Mouse (Mus musculus) hindbrain, embryonic 11.5 days (tissue): ENCODE measurements around the gene Slc25a30. TPM values are rescaled to one million over a fixed set of nuclear protein-coding genes. Genes with fewer than 3 reads are reported as not detected.

ENCODE experiments used
- ATAC-seq: fragments of 200-750 bp; cut with Nextera tagmentation; 2 replicates; pipeline ENCODE4 v1.8.0; 2017; ENCODE audit warnings: mild to moderate bottlenecking, moderate TSS enrichment, moderate library complexity; ENCODE audit not compliant: low FRiP score
- DNase-seq: peaks from one replicate; pipeline ENCODE4 v3.0.0-alpha.2; 2015; ENCODE audit warnings: low spot score
- H3K27ac ChIP-seq: fragments of 300-500 bp; sonication (generic); 2 replicates; pipeline ENCODE4 v1.5.1; 2014; ENCODE audit warnings: mild to moderate bottlenecking, low read depth, low read length
- H3K27me3 ChIP-seq: fragments of 300-500 bp; sonication (generic); 2 replicates; pipeline ENCODE4 v1.6.1; 2014; ENCODE audit warnings: mild to moderate bottlenecking, low read length, moderate library complexity, mixed read lengths; ENCODE audit not compliant: control insufficient read depth, insufficient read depth
- H3K36me3 ChIP-seq: fragments of 300-500 bp; sonication (generic); 2 replicates; pipeline ENCODE4 v1.6.1; 2014; ENCODE audit warnings: mild to moderate bottlenecking, low read length, moderate library complexity, mixed read lengths; ENCODE audit not compliant: control insufficient read depth, insufficient read depth
- H3K4me1 ChIP-seq: fragments of 300-500 bp; sonication (generic); replicated peaks from 2 replicates; pipeline ENCODE4 v1.6.1; 2014; ENCODE audit warnings: low read length, mixed read lengths; ENCODE audit not compliant: control insufficient read depth, insufficient read depth
- H3K4me2 ChIP-seq: fragments of 300-500 bp; sonication (generic); replicated peaks from 2 replicates; pipeline ENCODE4 v1.6.1; 2014; ENCODE audit warnings: mild to moderate bottlenecking, low read depth, low read length
- H3K4me3 ChIP-seq: fragments of 300-500 bp; sonication (generic); 2 replicates; pipeline ENCODE4 v1.5.1; 2014; ENCODE audit warnings: low read depth, low read length
- H3K9ac ChIP-seq: fragments of 300-500 bp; sonication (generic); 2 replicates; pipeline ENCODE4 v1.6.1; 2014; ENCODE audit warnings: low read depth, low read length
- H3K9me3 ChIP-seq: fragments of 300-500 bp; sonication (generic); 2 replicates; pipeline ENCODE4 v1.6.1; 2016; ENCODE audit warnings: low read length; ENCODE audit not compliant: control insufficient read depth
- WGBS: fragments of 180-500 bp; shearing (Covaris S2); extraction: QIAGEN DNeasy Blood & Tissue Kit; methylation state at CpG from one replicate; pipeline ENCODE4 v1.1.7; 2014; 5-methylcytosine and 5-hydroxymethylcytosine counted together
- polyA plus RNA-seq: library from polyadenylated mRNA; unstranded; fragments of >200 nt; fragmentation: Nextera tagmentation; extraction: Ambion mirVana; gene quantifications from 2 replicates; pipeline ENCODE4 v1.2.1, GENCODE M21; 2014

The Slc25a30 gene
- polyA plus RNA-seq, 1 experiment from 2014 or later, result 11.3 TPM

DNA sequence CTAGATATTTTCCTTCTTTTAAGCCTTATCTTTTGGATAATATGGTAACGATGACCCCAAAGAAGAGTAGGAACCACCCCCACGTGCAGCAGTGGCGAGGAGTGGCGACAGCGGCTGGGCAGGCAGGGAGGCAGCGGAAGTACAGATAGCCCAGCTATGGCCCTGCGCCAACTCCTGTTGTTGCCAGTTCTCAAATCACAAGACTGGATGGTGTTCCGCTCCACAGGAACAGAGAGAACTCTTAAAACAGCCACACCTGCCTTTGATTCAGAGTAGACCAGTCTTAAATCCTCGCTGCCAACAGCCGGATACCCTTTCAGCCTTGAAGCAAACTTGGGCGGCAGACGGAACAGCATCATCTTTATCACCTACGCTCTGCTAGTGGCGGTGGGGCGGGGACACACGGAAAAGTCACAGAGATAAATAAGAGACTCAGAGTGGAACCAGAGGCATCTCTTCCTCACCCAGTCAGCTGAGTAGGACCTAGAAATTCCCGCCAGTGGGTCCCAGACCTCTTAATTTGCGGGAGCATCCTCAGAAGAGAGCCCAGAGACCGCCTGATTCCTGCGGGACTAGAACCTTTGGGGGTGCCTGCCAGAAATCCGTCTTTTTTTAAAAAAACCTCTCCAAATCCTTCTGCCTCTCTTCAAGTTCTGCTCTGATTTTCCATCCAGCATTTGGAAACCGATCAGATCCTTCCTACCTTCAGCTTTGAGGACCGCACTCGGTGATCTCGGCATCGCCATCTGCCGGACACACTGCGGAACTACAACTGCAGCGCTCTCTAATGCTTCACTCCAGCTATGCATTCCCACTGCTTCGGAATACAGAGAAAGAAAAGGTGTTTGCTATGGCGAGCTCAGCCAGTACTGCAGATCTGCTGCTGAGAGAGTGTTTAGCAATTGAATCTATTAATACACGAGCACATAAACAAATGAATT is 42.3 kb upstream of the Slc25a30 start:
- H3K36me3 ChIP-seq, result no peaks in the 10 kb centered on the region
- H3K4me3 ChIP-seq, result peak overlapping the region; percentile 28
- peaks cover 5% of the 10 kb centered on the region; the same call in 1 of the 2 replicates for H3K27me3 ChIP-seq
- H3K9ac ChIP-seq, result peak overlapping the region; percentile 3; the same call in 1 of the 2 replicates
- H3K9me3 ChIP-seq, result no peaks in the 10 kb centered on the region
- 11% methylated on average over 32 of the region's 32 CpGs for WGBS
- no peaks in the 10 kb centered on the region; the same call in 1 of the 2 replicates for H3K4me1 ChIP-seq
- H3K27ac ChIP-seq, result no peak overlapping the region
- peak; percentile 91 for DNase-seq
- peak overlapping the region; percentile 40 for H3K4me2 ChIP-seq
- no peak for ATAC-seq

DNA sequence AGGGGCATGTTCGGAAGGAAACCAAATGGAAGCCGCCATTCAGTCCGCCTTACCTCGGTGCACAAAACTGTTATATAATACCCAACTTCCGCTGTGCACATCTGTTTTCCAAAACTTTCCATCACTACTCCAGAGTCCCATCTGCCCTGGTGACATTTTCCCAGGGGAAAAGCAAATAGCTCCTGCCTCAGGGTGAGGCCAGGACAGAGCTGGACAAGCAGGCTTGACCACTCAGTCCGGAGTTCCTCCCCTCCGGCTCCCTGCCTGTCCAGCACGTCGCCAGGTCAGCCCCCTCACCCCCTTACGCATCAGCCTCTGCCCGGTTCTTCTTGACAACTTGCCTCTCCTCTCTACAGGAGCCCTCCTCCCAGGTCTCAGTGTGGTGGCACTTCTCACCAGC is 41.4 kb upstream of the Slc25a30 start:
- Histone ChIP-seq H3K4me3 (no peak overlapping the region), H3K27me3 (peaks cover 5% of the 10 kb centered on the region; the same call in 1 of the 2 replicates), H3K27ac (no peak overlapping the region), H3K4me1 (no peaks in the 10 kb centered on the region; the same call in 1 of the 2 replicates), H3K9ac (no peak overlapping the region), H3K9me3 (no peaks in the 10 kb centered on the region), H3K36me3 (no peaks in the 10 kb centered on the region), H3K4me2 (no peak overlapping the region)
- WGBS, result 33% methylated on average over 11 of the region's 11 CpGs
- DNase-seq (no peak), ATAC-seq (no peak)

DNA sequence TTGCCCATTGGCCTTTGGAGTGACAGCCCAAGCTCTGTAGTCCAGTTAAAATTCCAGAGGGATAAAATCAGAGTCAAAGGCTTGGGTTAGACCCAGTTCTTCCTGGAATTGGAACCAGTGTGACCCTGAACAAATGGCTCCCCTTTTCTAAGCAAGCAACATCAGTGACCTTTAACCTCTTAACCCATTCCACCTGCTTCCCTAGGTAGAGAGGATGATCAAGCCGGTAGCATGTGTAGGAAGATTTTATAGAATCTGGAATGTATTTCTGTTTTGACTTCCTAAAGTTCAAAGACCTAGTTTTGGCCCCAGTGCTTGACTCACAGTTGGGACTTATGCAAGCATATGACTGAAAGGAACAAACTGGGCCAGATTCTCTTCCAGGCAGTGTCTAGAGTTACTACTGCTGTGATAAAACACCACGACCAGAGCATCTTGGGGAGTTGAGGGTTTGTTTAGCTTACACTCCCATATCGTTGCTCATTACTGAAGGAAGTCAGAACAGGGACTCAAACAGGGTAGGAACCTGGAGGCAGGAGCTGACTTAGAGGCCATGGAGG is 40.1 kb upstream of the Slc25a30 start:
- Histone ChIP-seq H3K9me3 (no peaks in the 10 kb centered on the region), H3K9ac (no peak overlapping the region), H3K27ac (no peak overlapping the region), H3K27me3 (peaks cover 5% of the 10 kb centered on the region; the same call in 1 of the 2 replicates), H3K4me1 (no peaks in the 10 kb centered on the region), H3K4me2 (no peak overlapping the region), H3K36me3 (no peaks in the 10 kb centered on the region), H3K4me3 (no peak overlapping the region)
- ATAC-seq (no peak), DNase-seq (no peak)
- 71% methylated on average over 3 of the region's 3 CpGs for WGBS

DNA sequence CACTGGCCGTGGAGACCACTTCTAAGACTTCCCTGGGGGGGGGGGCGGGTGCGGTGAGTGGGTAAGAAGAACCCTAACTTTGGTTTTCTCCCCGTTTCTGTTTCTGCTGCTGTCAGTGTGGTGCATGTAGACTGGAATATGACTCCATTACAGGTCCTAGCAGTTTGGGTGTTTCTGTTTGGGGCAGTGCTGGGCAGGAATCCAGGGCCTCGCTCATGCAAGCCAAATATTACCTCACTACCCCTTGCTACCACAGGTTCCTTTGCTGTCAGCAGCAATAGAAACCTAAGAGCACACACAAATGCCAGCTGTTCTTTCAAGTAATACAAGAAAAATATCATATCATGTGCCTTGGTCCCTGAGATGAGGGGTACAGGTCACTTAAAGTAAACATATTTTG is 33.2 kb upstream of the Slc25a30 start:
- 83% methylated on average over 5 of the region's 5 CpGs for WGBS
- no peak for DNase-seq

DNA sequence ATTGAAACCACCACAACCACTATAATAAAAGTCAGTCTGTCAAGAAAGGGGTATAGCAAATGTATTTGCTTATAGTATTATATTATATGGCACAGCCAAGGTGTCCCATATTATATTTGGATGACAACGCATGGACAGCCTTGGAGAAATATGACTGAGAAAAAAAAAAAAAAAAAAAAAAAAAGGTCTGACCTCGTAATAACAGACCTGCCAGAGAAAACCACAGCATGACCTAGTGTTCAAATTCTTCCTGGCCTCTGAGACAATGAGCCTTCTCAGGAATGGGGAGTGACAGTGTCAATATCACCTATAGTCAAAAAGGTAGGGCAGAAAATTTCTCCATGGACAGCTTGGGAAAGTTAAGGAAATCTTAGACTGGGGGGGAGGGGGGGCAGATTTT is 32.5 kb upstream of the Slc25a30 start:
- H3K9ac ChIP-seq, result no peak overlapping the region
- no peaks in the 10 kb centered on the region for H3K27me3 ChIP-seq
- no peak overlapping the region for H3K4me3 ChIP-seq
- 84% methylated on average over 2 of the region's 2 CpGs for WGBS
- no peak overlapping the region for H3K27ac ChIP-seq
- H3K36me3 ChIP-seq, result no peaks in the 10 kb centered on the region
- no peak for ATAC-seq
- H3K4me2 ChIP-seq, result no peak overlapping the region
- DNase-seq, result no peak
- H3K4me1 ChIP-seq, result no peaks in the 10 kb centered on the region
- no peaks in the 10 kb centered on the region for H3K9me3 ChIP-seq

More for the DNA sequence above, 33.2 kb upstream of the Slc25a30 start:
- Histone ChIP-seq H3K9ac (no peak overlapping the region), H3K36me3 (no peaks in the 10 kb centered on the region), H3K4me1 (no peaks in the 10 kb centered on the region), H3K4me2 (no peak overlapping the region), H3K27ac (no peak overlapping the region), H3K27me3 (no peaks in the 10 kb centered on the region), H3K4me3 (no peak overlapping the region), H3K9me3 (no peaks in the 10 kb centered on the region)
- ATAC-seq, result no peak

DNA sequence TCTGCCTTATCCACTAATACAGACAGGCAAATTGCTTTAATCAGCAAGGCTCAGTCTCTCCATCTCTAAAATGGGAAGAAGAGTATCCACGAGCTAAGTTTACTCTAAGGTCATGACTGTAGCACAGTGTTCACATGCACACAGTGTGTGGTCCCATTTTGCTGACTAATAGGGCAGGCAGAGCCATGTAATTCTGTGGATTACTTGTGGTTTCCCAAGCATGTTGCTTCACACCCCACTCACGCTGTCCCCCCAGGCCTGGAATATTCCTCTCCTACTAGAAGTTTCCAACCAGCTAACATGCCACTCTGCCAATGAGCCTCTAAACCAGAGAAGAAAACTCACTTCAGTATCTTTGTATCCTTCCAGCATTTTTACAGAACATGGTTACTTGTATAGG is 31.7 kb upstream of the Slc25a30 start:
- Histone ChIP-seq H3K4me3 (no peak overlapping the region), H3K36me3 (no peaks in the 10 kb centered on the region), H3K9ac (no peak overlapping the region), H3K4me1 (no peaks in the 10 kb centered on the region), H3K27me3 (no peaks in the 10 kb centered on the region), H3K9me3 (no peaks in the 10 kb centered on the region), H3K4me2 (no peak overlapping the region), H3K27ac (no peak overlapping the region)
- no peak for ATAC-seq
- DNase-seq, result no peak
- WGBS, result 88% methylated on average over 2 of the region's 2 CpGs

DNA sequence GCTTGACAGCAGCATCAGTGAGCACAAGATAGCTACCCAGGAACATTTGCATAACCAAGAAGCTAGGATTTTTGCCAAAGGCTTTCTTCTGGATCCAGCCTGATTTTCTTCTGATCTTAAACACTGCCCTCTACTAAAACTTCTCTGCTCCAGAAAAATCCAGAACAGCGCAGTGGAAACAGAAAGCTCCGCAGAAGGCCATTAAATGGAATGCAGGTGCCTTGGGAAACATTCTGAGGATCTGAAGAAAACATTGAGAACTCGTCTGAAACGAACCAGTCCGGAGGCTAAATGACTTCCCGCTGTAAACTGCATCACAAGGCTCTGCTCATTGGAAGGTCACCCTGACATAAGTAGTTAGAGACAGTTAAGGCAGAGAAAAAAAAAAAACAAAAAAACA is 23.1 kb upstream of the Slc25a30 start:
- DNase-seq, result no peak
- no peaks in the 10 kb centered on the region for H3K36me3 ChIP-seq
- no peaks in the 10 kb centered on the region for H3K27me3 ChIP-seq
- H3K4me2 ChIP-seq, result no peak overlapping the region
- H3K27ac ChIP-seq, result no peak overlapping the region
- H3K9ac ChIP-seq, result no peak overlapping the region
- WGBS, result 86% methylated on average over 6 of the region's 6 CpGs
- no peak for ATAC-seq
- H3K4me3 ChIP-seq, result no peak overlapping the region
- no peaks in the 10 kb centered on the region for H3K9me3 ChIP-seq
- H3K4me1 ChIP-seq, result no peaks in the 10 kb centered on the region

DNA sequence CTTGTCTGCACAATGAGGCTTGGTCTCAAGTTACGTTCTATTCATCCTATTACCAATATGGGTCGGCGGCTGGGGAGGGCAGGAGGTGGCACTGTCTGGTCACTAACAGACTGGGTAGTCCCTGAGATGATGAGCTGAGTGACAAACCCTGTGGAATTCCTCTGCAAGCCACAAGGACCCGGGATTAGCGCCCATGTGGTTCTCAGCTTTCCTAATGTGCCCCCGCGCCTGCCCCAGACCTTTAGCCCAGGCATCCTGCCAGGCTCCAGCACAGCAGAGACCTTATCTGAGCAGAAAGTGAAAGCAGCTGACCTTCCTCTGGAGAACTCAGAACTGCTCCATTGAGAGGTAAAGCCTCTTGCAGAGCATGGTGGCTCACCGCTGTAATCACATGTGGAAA is 21.0 kb upstream of the Slc25a30 start:
- H3K36me3 ChIP-seq, result no peaks in the 10 kb centered on the region
- WGBS, result 68% methylated on average over 8 of the region's 8 CpGs
- H3K27ac ChIP-seq, result no peak overlapping the region
- no peaks in the 10 kb centered on the region for H3K4me1 ChIP-seq
- H3K27me3 ChIP-seq, result no peaks in the 10 kb centered on the region
- H3K4me3 ChIP-seq, result no peak overlapping the region
- no peak for DNase-seq
- no peak overlapping the region for H3K9ac ChIP-seq
- no peak overlapping the region for H3K4me2 ChIP-seq
- ATAC-seq, result no peak
- H3K9me3 ChIP-seq, result no peaks in the 10 kb centered on the region
